Mouse (Mus musculus) midbrain, embryonic 14.5 days (tissue): Measurements from ENCODE around the gene Lrrc17. TPM values are rescaled to one million over a fixed set of nuclear protein-coding genes. Genes with fewer than 3 reads are reported as not detected.

Experiments used
- ATAC-seq: fragments of 200-750 bp; cut with Nextera tagmentation; 2 replicates; pipeline ENCODE4 v1.8.0; 2017; ENCODE audit warnings: moderate number of reproducible peaks, moderate library complexity; ENCODE audit not compliant: low FRiP score, low TSS enrichment
- DNase-seq: peaks from one replicate; pipeline ENCODE4 v3.0.0-alpha.2; 2015
- H3K27ac ChIP-seq: fragments of 300-500 bp; sonication (generic); replicated peaks from 2 replicates; pipeline ENCODE4 v1.5.1; 2014; ENCODE audit warnings: mild to moderate bottlenecking, low read depth, low read length, moderate library complexity
- H3K27me3 ChIP-seq: fragments of 300-500 bp; sonication (generic); 2 replicates; pipeline ENCODE4 v1.6.1; 2014; ENCODE audit warnings: low read length, control low read depth, mixed read lengths; ENCODE audit not compliant: control insufficient read depth, insufficient read depth
- H3K36me3 ChIP-seq: fragments of 300-500 bp; sonication (generic); 2 replicates; pipeline ENCODE4 v1.6.1; 2014; ENCODE audit warnings: low read length, control low read depth; ENCODE audit not compliant: control insufficient read depth, insufficient read depth
- H3K4me1 ChIP-seq: fragments of 300-500 bp; sonication (generic); 2 replicates; pipeline ENCODE4 v1.6.1; 2014; ENCODE audit warnings: mild to moderate bottlenecking, antibody characterized with exemption, low read length, control low read depth; ENCODE audit not compliant: control insufficient read depth, insufficient read depth
- H3K4me2 ChIP-seq: fragments of 300-500 bp; sonication (generic); 2 replicates; pipeline ENCODE4 v1.6.1; 2014; ENCODE audit warnings: mild to moderate bottlenecking, low read length, moderate library complexity
- H3K4me3 ChIP-seq: fragments of 300-500 bp; sonication (generic); replicated peaks from 2 replicates; pipeline ENCODE4 v1.5.1; 2014; ENCODE audit warnings: low read depth, low read length
- H3K9ac ChIP-seq: fragments of 300-500 bp; sonication (generic); replicated peaks from 2 replicates; pipeline ENCODE4 v1.6.1; 2014; ENCODE audit warnings: mild to moderate bottlenecking, low read length, moderate library complexity
- H3K9me3 ChIP-seq: fragments of 300-500 bp; sonication (generic); 2 replicates; pipeline ENCODE4 v1.6.1; 2016; ENCODE audit warnings: low read length, control low read depth, mixed read lengths; ENCODE audit not compliant: control insufficient read depth
- WGBS: fragments of 180-500 bp; shearing (Covaris S2); extraction: QIAGEN DNeasy Blood & Tissue Kit; methylation state at CpG from one replicate; pipeline ENCODE4 v1.1.7; 2014; 5-methylcytosine and 5-hydroxymethylcytosine counted together
- polyA plus RNA-seq: library from polyadenylated mRNA; unstranded; fragments of >200 nt; fragmentation: Nextera tagmentation; extraction: Ambion mirVana; gene quantifications from 2 replicates; pipeline ENCODE4 v1.2.1, GENCODE M21; 2014

Lrrc17 gene
- polyA plus RNA-seq, 1 experiment from 2014 or later = 9.9 TPM

DNA sequence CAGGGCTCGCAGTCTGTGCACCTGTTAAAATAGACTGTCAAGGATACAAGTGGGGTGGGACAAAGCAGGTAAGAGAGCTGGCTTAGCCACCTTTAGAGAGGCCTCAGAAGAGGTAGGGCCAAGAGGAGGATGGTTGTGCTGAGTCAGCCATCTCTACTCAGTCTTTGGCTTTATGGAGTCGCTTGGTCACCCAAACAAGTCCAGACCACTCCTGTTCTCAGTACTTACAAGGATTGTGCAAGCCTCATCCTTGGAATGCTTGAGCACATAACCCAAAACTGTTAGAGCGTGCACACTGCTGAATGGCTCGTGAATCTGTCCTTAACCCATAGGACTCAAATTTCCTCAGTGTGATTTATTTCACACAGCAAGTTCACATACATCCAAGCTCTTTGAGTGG is 10.3 kb downstream of the Lrrc17 start:
- no peaks in the 10 kb centered on the region for H3K4me1 ChIP-seq
- no peak overlapping the region for H3K9ac ChIP-seq
- no peak overlapping the region for H3K27ac ChIP-seq
- no peaks in the 10 kb centered on the region for H3K27me3 ChIP-seq
- H3K4me3 ChIP-seq = no peak overlapping the region
- DNase-seq (no peak), ATAC-seq (no peak)
- no peaks in the 10 kb centered on the region for H3K36me3 ChIP-seq
- H3K9me3 ChIP-seq = no peaks in the 10 kb centered on the region
- no peak overlapping the region for H3K4me2 ChIP-seq
- WGBS = 80% methylated on average over 4 of the region's 4 CpGs

DNA sequence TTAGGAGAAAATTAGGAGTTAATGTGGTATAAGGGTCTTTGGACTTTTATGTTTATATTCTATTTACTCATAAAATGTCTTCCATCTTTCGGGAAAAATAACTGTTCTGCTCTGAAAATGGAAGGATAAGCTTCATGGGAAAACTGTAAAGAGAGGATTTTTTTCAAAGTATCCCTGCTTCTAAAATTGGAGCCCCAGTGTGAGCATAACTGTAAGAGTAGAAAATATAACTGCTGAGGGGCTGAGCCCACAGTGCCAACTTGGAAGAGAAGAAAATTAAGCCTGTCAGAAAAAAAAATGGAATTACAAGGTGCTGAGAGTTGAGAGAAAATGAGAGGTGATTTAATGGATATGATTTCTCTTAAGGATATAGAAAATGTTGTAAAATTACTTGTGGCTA is 11.4 kb downstream of the Lrrc17 start:
- ATAC-seq (no peak), DNase-seq (no peak)
- Histone ChIP-seq H3K9me3 (no peaks in the 10 kb centered on the region), H3K4me2 (no peak overlapping the region), H3K36me3 (no peaks in the 10 kb centered on the region), H3K9ac (no peak overlapping the region), H3K27ac (no peak overlapping the region), H3K4me3 (no peak overlapping the region), H3K27me3 (no peaks in the 10 kb centered on the region), H3K4me1 (no peaks in the 10 kb centered on the region)
- WGBS = 80% methylated on average over 1 of the region's 1 CpGs

DNA sequence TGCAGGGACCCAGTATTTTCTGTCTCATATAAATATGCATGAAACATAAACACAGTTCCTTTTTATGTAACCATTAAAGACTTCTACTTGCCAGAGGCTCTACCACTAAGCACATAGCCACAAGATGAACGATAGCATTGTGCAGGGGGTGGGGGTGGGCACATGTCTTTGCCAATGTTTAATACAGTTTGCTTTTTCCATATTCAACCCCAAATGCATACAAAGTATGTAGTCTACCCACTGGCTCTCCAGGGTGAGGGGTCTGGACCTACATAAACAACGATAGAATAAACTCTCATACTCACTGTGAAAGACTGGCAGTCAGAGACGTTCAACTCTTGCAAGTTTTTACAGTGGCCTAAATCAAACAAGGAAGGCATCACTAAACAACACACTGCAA is 13.1 kb downstream of the Lrrc17 start:
- DNase-seq (no peak), ATAC-seq (no peak)
- Histone ChIP-seq H3K27ac (no peak overlapping the region), H3K4me2 (no peak overlapping the region), H3K36me3 (no peaks in the 10 kb centered on the region), H3K9ac (no peak overlapping the region), H3K4me1 (no peaks in the 10 kb centered on the region), H3K4me3 (no peak overlapping the region), H3K27me3 (no peaks in the 10 kb centered on the region), H3K9me3 (no peaks in the 10 kb centered on the region)
- 83% methylated on average over 3 of the region's 3 CpGs for WGBS

DNA sequence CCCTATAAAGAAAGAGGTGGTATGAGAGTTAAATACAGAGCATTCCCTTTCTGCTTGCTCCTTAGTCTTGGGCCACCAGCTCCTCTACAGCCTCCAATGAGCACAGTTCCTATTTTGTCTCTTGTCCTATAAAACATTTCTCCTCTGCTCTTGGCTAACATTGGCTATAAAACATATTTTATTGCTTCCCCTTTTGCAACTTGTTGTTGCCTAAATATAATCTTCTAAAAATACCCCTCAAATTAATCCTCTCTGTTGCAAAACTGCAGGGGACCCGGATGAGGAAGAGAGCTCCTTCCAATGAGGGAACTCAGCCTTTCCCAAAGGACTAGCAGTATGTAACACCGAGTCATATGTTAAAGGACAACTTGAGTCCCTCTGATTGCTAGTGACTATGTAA is 20.6 kb downstream of the Lrrc17 start:
- WGBS = 80% methylated on average over 2 of the region's 2 CpGs
- no peak for ATAC-seq

DNA sequence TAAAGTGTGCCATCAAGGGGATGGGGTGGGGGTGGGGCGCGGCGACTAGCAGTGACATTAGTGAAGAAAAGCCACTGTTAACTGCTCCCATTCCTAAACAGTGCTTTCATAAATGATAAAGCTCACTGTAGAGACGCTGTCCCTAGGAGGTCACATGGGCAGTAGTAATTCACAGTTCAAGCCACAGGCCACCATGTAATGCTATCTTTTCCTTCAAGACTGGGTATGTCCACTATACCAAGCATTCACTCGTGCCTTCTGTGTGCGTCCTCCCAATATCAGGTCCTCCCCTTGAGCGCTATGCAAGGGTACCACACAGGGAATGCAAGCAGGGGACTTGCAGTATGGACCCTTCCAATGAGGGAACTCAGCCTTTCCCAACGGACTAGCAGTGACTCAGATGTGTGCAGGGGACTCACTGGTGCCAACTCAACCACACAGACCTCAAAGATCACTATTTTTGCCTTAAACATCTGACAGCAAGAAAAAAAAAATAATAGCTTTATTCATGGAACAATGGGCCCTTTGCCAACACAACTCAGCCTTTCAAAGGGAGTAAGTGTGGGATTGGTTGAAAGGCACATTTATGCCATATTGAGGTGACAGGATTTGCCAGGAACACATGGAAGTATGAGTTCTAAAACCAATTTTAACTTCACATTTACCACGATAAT is 22.2 kb downstream of the Lrrc17 start:
- DNase-seq = no peak
- no peaks in the 10 kb centered on the region for H3K9me3 ChIP-seq
- WGBS = 92% methylated on average over 9 of the region's 9 CpGs

More for the DNA sequence above, 20.6 kb downstream of the Lrrc17 start:
- Histone ChIP-seq H3K9me3 (no peaks in the 10 kb centered on the region), H3K4me2 (no peak overlapping the region), H3K4me1 (no peaks in the 10 kb centered on the region), H3K36me3 (no peaks in the 10 kb centered on the region), H3K9ac (no peak overlapping the region), H3K4me3 (no peak overlapping the region), H3K27me3 (no peaks in the 10 kb centered on the region), H3K27ac (no peak overlapping the region)
- DNase-seq = no peak

DNA sequence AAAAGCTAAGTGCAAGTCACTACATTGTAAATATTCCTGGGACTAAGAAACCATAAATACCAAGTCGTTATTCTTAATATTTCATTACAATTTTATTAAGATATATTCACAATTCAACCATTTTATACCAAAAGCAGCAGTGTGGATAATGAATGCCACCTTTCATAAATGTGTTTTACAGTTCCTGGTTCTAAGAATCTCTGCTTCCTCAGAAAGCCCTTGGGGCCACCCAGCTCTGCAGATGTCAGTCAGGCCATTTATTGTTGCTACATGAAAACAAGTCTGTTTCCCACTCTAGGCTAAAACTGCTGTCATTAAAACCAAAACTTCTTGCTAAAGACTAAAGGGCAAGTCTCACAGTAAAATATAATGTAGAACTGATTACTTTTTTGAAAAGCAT is 24.4 kb downstream of the Lrrc17 start:
- ATAC-seq = no peak
- 87% methylated on average over 1 of the region's 1 CpGs for WGBS
- no peaks in the 10 kb centered on the region for H3K4me1 ChIP-seq

More for the DNA sequence above, 22.2 kb downstream of the Lrrc17 start:
- H3K4me2 ChIP-seq = no peak overlapping the region
- H3K4me3 ChIP-seq = no peak overlapping the region
- no peaks in the 10 kb centered on the region for H3K27me3 ChIP-seq
- H3K4me1 ChIP-seq = no peaks in the 10 kb centered on the region
- no peak overlapping the region for H3K9ac ChIP-seq
- no peak overlapping the region for H3K27ac ChIP-seq
- no peaks in the 10 kb centered on the region for H3K36me3 ChIP-seq
- no peak for ATAC-seq

DNA sequence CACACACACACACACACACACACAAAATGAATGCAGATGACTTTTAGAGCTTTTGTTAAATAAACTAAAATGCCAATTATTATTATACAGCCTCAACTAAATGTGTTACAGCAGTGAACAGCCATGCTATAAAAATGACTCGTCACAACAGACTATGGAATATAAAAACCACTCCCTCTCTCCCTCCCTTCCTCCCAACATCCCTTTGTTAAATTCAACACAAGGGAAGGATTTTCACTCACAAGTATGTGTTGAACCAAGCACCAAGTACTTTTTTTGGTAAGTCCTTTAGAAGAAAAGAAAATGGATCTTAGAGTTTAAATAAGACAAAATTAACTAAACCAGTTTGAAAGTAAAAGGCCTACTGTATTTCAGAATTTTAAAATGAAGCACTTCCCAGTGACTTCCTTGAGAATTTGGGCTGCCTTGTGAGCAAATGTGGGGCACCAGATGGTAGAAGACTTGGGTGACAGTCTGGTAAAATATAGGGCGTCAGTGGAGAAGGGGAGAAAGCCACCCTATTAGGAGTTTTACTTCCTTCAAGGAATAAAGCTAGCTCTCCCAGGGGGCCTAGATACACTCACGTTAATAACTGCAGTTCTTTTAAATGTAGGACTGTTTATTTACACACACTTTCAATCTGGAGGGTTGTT is 29.5 kb downstream of the Lrrc17 start:
- H3K4me3 ChIP-seq = no peak overlapping the region
- 69% methylated on average over 3 of the region's 3 CpGs for WGBS
- H3K9me3 ChIP-seq = no peaks in the 10 kb centered on the region
- H3K27ac ChIP-seq = no peak overlapping the region
- DNase-seq (no peak), ATAC-seq (no peak)
- H3K4me2 ChIP-seq = no peak overlapping the region
- H3K4me1 ChIP-seq = no peaks in the 10 kb centered on the region
- no peaks in the 10 kb centered on the region for H3K36me3 ChIP-seq
- H3K9ac ChIP-seq = no peak overlapping the region
- H3K27me3 ChIP-seq = no peaks in the 10 kb centered on the region

More for the DNA sequence above, 24.4 kb downstream of the Lrrc17 start:
- H3K4me3 ChIP-seq = no peak overlapping the region
- no peak overlapping the region for H3K4me2 ChIP-seq
- no peak overlapping the region for H3K27ac ChIP-seq
- H3K27me3 ChIP-seq = no peaks in the 10 kb centered on the region
- H3K9ac ChIP-seq = no peak overlapping the region
- H3K9me3 ChIP-seq = no peaks in the 10 kb centered on the region
- DNase-seq = no peak
- H3K36me3 ChIP-seq = no peaks in the 10 kb centered on the region

DNA sequence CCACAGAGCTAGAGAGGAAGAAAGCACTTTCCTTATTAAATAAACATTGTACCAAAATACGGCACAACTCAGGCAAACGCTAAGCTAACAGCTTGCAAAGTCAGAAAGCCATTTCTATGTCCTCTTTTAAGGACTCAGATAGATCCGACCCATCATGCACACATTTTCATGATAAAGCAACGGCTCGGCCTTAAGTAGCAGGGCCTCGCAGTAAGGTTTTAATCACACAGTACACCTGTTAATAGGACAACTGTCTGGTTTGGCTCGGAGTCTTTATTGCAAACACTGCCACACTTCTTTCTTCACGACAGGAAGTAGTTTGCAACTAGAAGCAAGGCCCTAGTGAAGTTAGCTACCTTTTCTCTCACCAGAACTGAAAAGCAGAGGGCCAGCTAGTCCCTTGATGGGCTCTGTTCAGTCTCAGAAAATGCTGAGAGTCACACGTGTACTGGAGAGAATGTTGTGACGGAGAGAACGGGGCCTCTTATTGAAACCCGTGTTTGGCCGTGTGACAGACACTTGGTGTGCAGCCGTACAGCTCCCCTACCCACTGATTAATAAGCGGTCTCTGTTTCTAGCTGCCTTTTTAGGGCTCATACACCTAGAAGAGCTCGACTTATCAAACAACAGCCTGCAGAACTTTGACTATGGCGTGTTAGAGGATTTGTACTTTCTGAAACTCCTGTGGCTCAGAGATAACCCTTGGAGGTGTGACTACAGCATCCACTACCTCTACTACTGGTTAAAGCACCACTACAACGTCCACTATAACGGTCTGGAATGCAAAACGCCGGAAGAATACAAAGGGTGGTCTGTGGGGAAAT is 31.2 kb downstream of the Lrrc17 start:
- H3K4me3 ChIP-seq = no peak overlapping the region
- no peak overlapping the region for H3K4me2 ChIP-seq
- WGBS = 82% methylated on average over 21 of the region's 21 CpGs
- H3K4me1 ChIP-seq = no peaks in the 10 kb centered on the region
- H3K36me3 ChIP-seq = no peaks in the 10 kb centered on the region
- H3K9ac ChIP-seq = no peak overlapping the region
- ATAC-seq (no peak), DNase-seq (no peak)
- H3K27ac ChIP-seq = no peak overlapping the region
- no peaks in the 10 kb centered on the region for H3K9me3 ChIP-seq
- H3K27me3 ChIP-seq = no peaks in the 10 kb centered on the region
